Mouse (Mus musculus) hindbrain, embryonic 13.5 days (tissue): ENCODE measurements at regions not wholly inside any gene's neighbourhood (a gene's known extent, or its start where the extent isn't known, plus 50 kb on each side); places are given as distances from the start of the nearest gene placed in this dataset.

Experiments used
- ATAC-seq: fragments of 200-750 bp; cut with Nextera tagmentation; 2 replicates; pipeline ENCODE4 v1.8.0; 2017; ENCODE audit warnings: moderate TSS enrichment; ENCODE audit not compliant: low FRiP score
- H3K27ac ChIP-seq: fragments of 300-500 bp; sonication (generic); 2 replicates; pipeline ENCODE4 v1.5.1; 2015; ENCODE audit warnings: inconsistent platforms, mild to moderate bottlenecking, moderate library complexity
- H3K27me3 ChIP-seq: fragments of 300-500 bp; sonication (generic); 2 replicates; pipeline ENCODE4 v1.6.1; 2015; ENCODE audit warnings: mild to moderate bottlenecking, inconsistent platforms
- H3K36me3 ChIP-seq: fragments of 300-500 bp; sonication (generic); 2 replicates; pipeline ENCODE4 v1.6.1; 2015; ENCODE audit warnings: mild to moderate bottlenecking, inconsistent platforms
- H3K4me1 ChIP-seq: fragments of 300-500 bp; sonication (generic); replicated peaks from 2 replicates; pipeline ENCODE4 v1.6.1; 2015; ENCODE audit warnings: inconsistent platforms
- H3K4me2 ChIP-seq: fragments of 300-500 bp; sonication (generic); 2 replicates; pipeline ENCODE4 v1.6.1; 2015; ENCODE audit warnings: inconsistent platforms, mild to moderate bottlenecking, moderate library complexity
- H3K4me3 ChIP-seq: fragments of 300-500 bp; sonication (generic); 2 replicates; pipeline ENCODE4 v1.5.1; 2015; ENCODE audit warnings: mild to moderate bottlenecking, inconsistent platforms
- H3K9ac ChIP-seq: fragments of 300-500 bp; sonication (generic); 2 replicates; pipeline ENCODE4 v1.6.1; 2015; ENCODE audit warnings: mild to moderate bottlenecking, inconsistent platforms
- H3K9me3 ChIP-seq: fragments of 300-500 bp; sonication (generic); 2 replicates; pipeline ENCODE4 v1.6.1; 2016; ENCODE audit warnings: inconsistent platforms
- WGBS: fragments of 180-500 bp; shearing (Covaris S2); methylation state at CpG from one replicate; pipeline ENCODE4 v1.1.7; 2015; 5-methylcytosine and 5-hydroxymethylcytosine counted together

- no peak overlapping the region for H3K9ac ChIP-seq
- no peaks in the 10 kb centered on the region for H3K36me3 ChIP-seq
- whole genome bisulfite sequencing, result 92% methylated on average over 3 of the region's 3 CpGs
- no peaks in the 10 kb centered on the region for H3K9me3 ChIP-seq
- H3K27me3 ChIP-seq, result no peaks in the 10 kb centered on the region
- no peaks in the 10 kb centered on the region for H3K4me1 ChIP-seq
- no peak for ATAC-seq
- H3K27ac ChIP-seq, result no peak overlapping the region
- H3K4me2 ChIP-seq, result no peak overlapping the region
- no peak overlapping the region for H3K4me3 ChIP-seq
These were observed 176.7 kb upstream of the 4933412E24Rik start for GRCm38 (mm10) chr15:60193157-60193556.

- H3K9me3 ChIP-seq, result no peaks in the 10 kb centered on the region
- H3K27ac ChIP-seq, result no peak overlapping the region
- no peaks in the 10 kb centered on the region for H3K27me3 ChIP-seq
- WGBS, result 64% methylated on average over 5 of the region's 5 CpGs
- H3K9ac ChIP-seq, result no peak overlapping the region
- H3K4me2 ChIP-seq, result no peak overlapping the region
- ATAC-seq, result no peak
- H3K36me3 ChIP-seq, result no peaks in the 10 kb centered on the region
- H3K4me1 ChIP-seq, result no peaks in the 10 kb centered on the region
- H3K4me3 ChIP-seq, result no peak overlapping the region
These were observed 170.7 kb upstream of the 4933412E24Rik start for GRCm38 (mm10) chr15:60187002-60187715.

GRCm38 (mm10) chr15:60141554-60142070 lies 125.2 kb upstream of the 4933412E24Rik start:
- 95% methylated on average over 6 of the region's 6 CpGs for WGBS
- H3K27me3 ChIP-seq, result no peaks in the 10 kb centered on the region
- no peak overlapping the region for H3K4me3 ChIP-seq
- no peak for ATAC-seq
- H3K4me1 ChIP-seq, result no peaks in the 10 kb centered on the region
- H3K9ac ChIP-seq, result no peak overlapping the region
- no peak overlapping the region for H3K4me2 ChIP-seq
- H3K9me3 ChIP-seq, result no peaks in the 10 kb centered on the region
- H3K36me3 ChIP-seq, result no peaks in the 10 kb centered on the region
- no peak overlapping the region for H3K27ac ChIP-seq

GRCm38 (mm10) chr15:60136671-60137070 lies 120.3 kb upstream of the 4933412E24Rik start:
- Histone ChIP-seq H3K4me3 (no peak overlapping the region), H3K9ac (no peak overlapping the region), H3K4me1 (no peaks in the 10 kb centered on the region), H3K4me2 (no peak overlapping the region), H3K36me3 (no peaks in the 10 kb centered on the region), H3K27ac (no peak overlapping the region), H3K27me3 (no peaks in the 10 kb centered on the region), H3K9me3 (no peaks in the 10 kb centered on the region)
- no peak for ATAC-seq
- WGBS, result 83% methylated on average over 2 of the region's 2 CpGs

- Histone ChIP-seq H3K9me3 (no peaks in the 10 kb centered on the region), H3K27ac (no peak overlapping the region), H3K4me2 (no peak overlapping the region), H3K9ac (no peak overlapping the region), H3K36me3 (no peaks in the 10 kb centered on the region), H3K27me3 (no peaks in the 10 kb centered on the region), H3K4me1 (no peaks in the 10 kb centered on the region), H3K4me3 (no peak overlapping the region)
- no peak for ATAC-seq
- WGBS, result 58% methylated on average over 1 of the region's 1 CpGs
These were observed 118.1 kb upstream of the 4933412E24Rik start for GRCm38 (mm10) chr15:60134515-60134914.

- H3K36me3 ChIP-seq, result no peaks in the 10 kb centered on the region
- WGBS, result 90% methylated on average over 3 of the region's 3 CpGs
- H3K9ac ChIP-seq, result no peak overlapping the region
- no peaks in the 10 kb centered on the region for H3K9me3 ChIP-seq
- H3K4me3 ChIP-seq, result no peak overlapping the region
- no peak overlapping the region for H3K27ac ChIP-seq
- H3K4me1 ChIP-seq, result no peaks in the 10 kb centered on the region
- H3K27me3 ChIP-seq, result no peaks in the 10 kb centered on the region
- no peak for ATAC-seq
- H3K4me2 ChIP-seq, result no peak overlapping the region
These were observed 116.3 kb upstream of the 4933412E24Rik start for GRCm38 (mm10) chr15:60132701-60133100.

- no peaks in the 10 kb centered on the region for H3K27me3 ChIP-seq
- no peak overlapping the region for H3K4me3 ChIP-seq
- no peaks in the 10 kb centered on the region for H3K9me3 ChIP-seq
- no peaks in the 10 kb centered on the region for H3K4me1 ChIP-seq
- no peaks in the 10 kb centered on the region for H3K36me3 ChIP-seq
- no peak overlapping the region for H3K27ac ChIP-seq
- no peak for ATAC-seq
- H3K9ac ChIP-seq, result no peak overlapping the region
- 92% methylated on average over 3 of the region's 3 CpGs for WGBS
- no peak overlapping the region for H3K4me2 ChIP-seq
These were observed 108.0 kb upstream of the 4933412E24Rik start for GRCm38 (mm10) chr15:60124461-60124860.

GRCm38 (mm10) chr15:60119926-60120325 lies 103.5 kb upstream of the 4933412E24Rik start:
- H3K27ac ChIP-seq, result no peak overlapping the region
- no peak overlapping the region for H3K4me2 ChIP-seq
- no peak overlapping the region for H3K4me3 ChIP-seq
- no peak overlapping the region for H3K9ac ChIP-seq
- H3K27me3 ChIP-seq, result no peaks in the 10 kb centered on the region
- no peaks in the 10 kb centered on the region for H3K36me3 ChIP-seq
- 94% methylated on average over 1 of the region's 1 CpGs for WGBS
- ATAC-seq, result no peak
- H3K9me3 ChIP-seq, result no peaks in the 10 kb centered on the region
- H3K4me1 ChIP-seq, result no peaks in the 10 kb centered on the region

- Histone ChIP-seq H3K27me3 (no peaks in the 10 kb centered on the region), H3K9ac (no peak overlapping the region), H3K4me1 (no peaks in the 10 kb centered on the region), H3K27ac (no peak overlapping the region), H3K4me2 (no peak overlapping the region), H3K36me3 (no peaks in the 10 kb centered on the region), H3K9me3 (no peaks in the 10 kb centered on the region), H3K4me3 (no peak overlapping the region)
- WGBS, result 93% methylated on average over 3 of the region's 3 CpGs
- no peak for ATAC-seq
These were observed 95.5 kb upstream of the 4933412E24Rik start for GRCm38 (mm10) chr15:60111885-60112284.

- H3K9me3 ChIP-seq, result no peaks in the 10 kb centered on the region
- H3K9ac ChIP-seq, result no peak overlapping the region
- ATAC-seq, result no peak
- no peaks in the 10 kb centered on the region for H3K36me3 ChIP-seq
- H3K27ac ChIP-seq, result no peak overlapping the region
- H3K4me2 ChIP-seq, result no peak overlapping the region
- H3K4me1 ChIP-seq, result no peaks in the 10 kb centered on the region
- H3K4me3 ChIP-seq, result no peak overlapping the region
- WGBS, result 82% methylated on average over 4 of the region's 4 CpGs
- no peaks in the 10 kb centered on the region for H3K27me3 ChIP-seq
These were observed 94.6 kb upstream of the 4933412E24Rik start for GRCm38 (mm10) chr15:60111046-60111445.

GRCm38 (mm10) chr15:60104126-60104525 lies 87.7 kb upstream of the 4933412E24Rik start:
- Histone ChIP-seq H3K9ac (no peak overlapping the region), H3K27me3 (no peaks in the 10 kb centered on the region), H3K9me3 (no peaks in the 10 kb centered on the region), H3K36me3 (no peaks in the 10 kb centered on the region), H3K27ac (no peak overlapping the region), H3K4me3 (no peak overlapping the region), H3K4me2 (no peak overlapping the region), H3K4me1 (no peaks in the 10 kb centered on the region)
- WGBS, result 85% methylated on average over 2 of the region's 2 CpGs
- ATAC-seq, result no peak

GRCm38 (mm10) chr15:60101485-60102280 lies 85.3 kb upstream of the 4933412E24Rik start:
- H3K4me2 ChIP-seq, result no peak overlapping the region
- H3K27me3 ChIP-seq, result no peaks in the 10 kb centered on the region
- no peaks in the 10 kb centered on the region for H3K4me1 ChIP-seq
- no peak overlapping the region for H3K9ac ChIP-seq
- no peaks in the 10 kb centered on the region for H3K36me3 ChIP-seq
- no peak overlapping the region for H3K27ac ChIP-seq
- no peak overlapping the region for H3K4me3 ChIP-seq
- H3K9me3 ChIP-seq, result no peaks in the 10 kb centered on the region
- no peak for ATAC-seq
- 90% methylated on average over 4 of the region's 4 CpGs for WGBS
